Mouse (Mus musculus): Measurements from ENCODE around the gene Alg11. TPM values are rescaled to one million over a fixed set of nuclear protein-coding genes. Genes with fewer than 3 reads are reported as not detected.

Alg11 gene
- total RNA-seq (2021) = 10 to 100 TPM; 38.3 to 40.5 TPM
- long read RNA-seq, full-length matches to known transcripts = 11 of 30 reads
- long read RNA-seq, partial matches to known transcripts = 1 of 30 reads
- long read RNA-seq, other reads (novel, unspliced or antisense) = 18 of 30 reads

- DNase-seq (ENCODE audit: low spot score in 2 of 2) = peak; percentile 96 to 97
Measured at GRCm38 (mm10) chr8:22060446-22060889, at the start of gene Alg11. TSS of gene Alg11 (plus strand) at chr8:22060721.

- DNase-seq (ENCODE audit: low spot score in 2 of 2) = no peak
Measured at GRCm38 (mm10) chr8:22013034-22013707, 47.4 kb upstream of the Alg11 start.

GRCm38 (mm10) chr8:22017731-22018130, 42.8 kb upstream of the Alg11 start:
- DNase-seq (ENCODE audit: low spot score in 2 of 2) = no peak

- DNase-seq (ENCODE audit: low spot score in 2 of 2) = no peak
Measured at GRCm38 (mm10) chr8:22019498-22019897, 41.0 kb upstream of the Alg11 start.

GRCm38 (mm10) chr8:22022244-22022643, 38.3 kb upstream of the Alg11 start:
- no peak for DNase-seq (ENCODE audit: low spot score in 2 of 2)

GRCm38 (mm10) chr8:22025241-22025640, 35.3 kb upstream of the Alg11 start:
- no peak for DNase-seq (ENCODE audit: low spot score in 2 of 2)

- DNase-seq (ENCODE audit: low spot score in 2 of 2) = no peak
Measured at GRCm38 (mm10) chr8:22028973-22029372, 31.5 kb upstream of the Alg11 start.

- no peak for DNase-seq (ENCODE audit: low spot score in 2 of 2)
Measured at GRCm38 (mm10) chr8:22030990-22031389, 29.5 kb upstream of the Alg11 start.

- DNase-seq (ENCODE audit: low spot score in 2 of 2) = no peak
Measured at GRCm38 (mm10) chr8:22036137-22036536, 24.4 kb upstream of the Alg11 start.

- no peak for DNase-seq (ENCODE audit: low spot score in 2 of 2)
Measured at GRCm38 (mm10) chr8:22037022-22037421, 23.5 kb upstream of the Alg11 start.

- no peak for DNase-seq (ENCODE audit: low spot score in 2 of 2)
Measured at GRCm38 (mm10) chr8:22039468-22040152, 20.9 kb upstream of the Alg11 start.

GRCm38 (mm10) chr8:22040153-22040509, 20.4 kb upstream of the Alg11 start:
- no peak for DNase-seq (ENCODE audit: low spot score in 2 of 2)

GRCm38 (mm10) chr8:22042515-22042914, 18.0 kb upstream of the Alg11 start:
- DNase-seq (ENCODE audit: low spot score in 2 of 2) = no peak

- no peak for DNase-seq (ENCODE audit: low spot score in 2 of 2)
Measured at GRCm38 (mm10) chr8:22043706-22044105, 16.8 kb upstream of the Alg11 start.

- DNase-seq (ENCODE audit: low spot score in 2 of 2) = peak in 1 of 2 experiments; percentile 10
Measured at GRCm38 (mm10) chr8:22047699-22048464, 12.6 kb upstream of the Alg11 start.

- DNase-seq (ENCODE audit: low spot score in 2 of 2) = no peak
Measured at GRCm38 (mm10) chr8:22054674-22055491, 5.6 kb upstream of the Alg11 start.

GRCm38 (mm10) chr8:22055492-22055877, 5.0 kb upstream of the Alg11 start:
- DNase-seq (ENCODE audit: low spot score in 2 of 2) = no peak

GRCm38 (mm10) chr8:22056850-22057249, 3.7 kb upstream of the Alg11 start:
- no peak for DNase-seq (ENCODE audit: low spot score in 2 of 2)

GRCm38 (mm10) chr8:22058368-22058767, 2.2 kb upstream of the Alg11 start:
- DNase-seq (ENCODE audit: low spot score in 2 of 2) = no peak

GRCm38 (mm10) chr8:22059153-22059738, 1.3 kb upstream of the Alg11 start:
- DNase-seq (ENCODE audit: low spot score in 2 of 2) = no peak

Measured in layer of hippocampus, adult 18-20 months (tissue).